In genomic region chr13:42150072-42150450, GRCm38 (mm10) we compare ENCODE assay signal across 10 mouse cellular contexts.
DNase-seq lines count a peak whose midpoint lies in the region; ATAC-seq and TF ChIP-seq lines count a peak whose summit lies in the region.
"Had no signal": no experiment of that assay in that cellular context is flagged by ENCODE, and none has a peak within 500 bp of the region (broad histone marks: within the 10 kb centered on the region; RNA-seq: fewer than 3 reads in every experiment).

No protein-coding gene starts in this region.

- H3K4me1 ChIP-seq in forebrain, embryonic 10.5 days, result peaks cover 20% of the 10 kb centered on the region
- peaks cover 10% of the 10 kb centered on the region; the same call in 1 of the 2 replicates for H3K4me1 ChIP-seq in forebrain, embryonic 11.5 days (replicated peaks; ENCODE audit: control insufficient read depth, insufficient read depth, low read length)
- H3K4me1 ChIP-seq in limb, embryonic 13.5 days, result peaks cover 26% of the 10 kb centered on the region
- no peaks in the 10 kb centered on the region for H3K4me1 ChIP-seq in stomach, postnatal 0 days (replicated peaks; ENCODE audit: control insufficient read depth, insufficient read depth)

- 24% methylated on average over 5 of the region's 5 CpGs for WGBS in forebrain, embryonic 10.5 days
- WGBS in forebrain, embryonic 11.5 days, result 24% methylated on average over 5 of the region's 5 CpGs
- WGBS in limb, embryonic 13.5 days, result 41% methylated on average over 5 of the region's 5 CpGs
- 41% methylated on average over 5 of the region's 5 CpGs for WGBS in stomach, postnatal 0 days

- no peak for DNase-seq in forebrain, embryonic 10.5 days (ENCODE audit: extremely low spot score, low spot score)
- no peak for DNase-seq in forebrain, embryonic 11.5 days (ENCODE audit: low spot score)
- peak; percentile 18 for DNase-seq in lung, postnatal 36 days
- no peak for DNase-seq in lung, postnatal 14 days
- DNase-seq in stomach, postnatal 0 days (ENCODE audit: low spot score), result no peak
- no peak for DNase-seq in left cerebral cortex, postnatal 4 days
- no peak for DNase-seq in frontal cortex, postnatal 36 days (ENCODE audit: low spot score in 2 of 2)
- DNase-seq: adrenal gland, adult 2 months; liver had no signal

- no peak overlapping the region for H3K4me2 ChIP-seq in forebrain, embryonic 11.5 days (ENCODE audit: low read depth, low read length, severe bottlenecking)
- H3K4me2 ChIP-seq in limb, embryonic 13.5 days (replicated peaks), result no peak overlapping the region
- H3K4me2 ChIP-seq in stomach, postnatal 0 days (replicated peaks; ENCODE audit: low read depth), result no peak overlapping the region

- ATAC-seq in forebrain, embryonic 11.5 days (replicated peaks; ENCODE audit: low FRiP score), result no peak
- ATAC-seq in limb, embryonic 13.5 days (ENCODE audit: low FRiP score, low read depth), result no peak
- ATAC-seq in stomach, postnatal 0 days (ENCODE audit: low FRiP score, low TSS enrichment), result no peak

- no peak overlapping the region for H3K4me3 ChIP-seq in forebrain, embryonic 10.5 days
- no peak overlapping the region for H3K4me3 ChIP-seq in forebrain, embryonic 11.5 days (ENCODE audit: low read depth, low read length)
- no peak overlapping the region for H3K4me3 ChIP-seq in limb, embryonic 13.5 days
- H3K4me3 ChIP-seq in stomach, postnatal 0 days (ENCODE audit: low read depth, low read length), result no peak overlapping the region

- no peak overlapping the region; the same call in none of the 2 replicates for H3K9ac ChIP-seq in forebrain, embryonic 11.5 days (ENCODE audit: low read length)
- no peak overlapping the region for H3K9ac ChIP-seq in limb, embryonic 13.5 days
- H3K9ac ChIP-seq in stomach, postnatal 0 days (ENCODE audit: low read length), result no peak overlapping the region

- no peak for TF ChIP-seq EP300 in stomach, postnatal 0 days (optimal IDR thresholded peaks at IDR 0.05)

- H3K27me3 ChIP-seq in forebrain, embryonic 10.5 days (ENCODE audit: poor library complexity, severe bottlenecking), result no peaks in the 10 kb centered on the region
- H3K27me3 ChIP-seq in forebrain, embryonic 11.5 days (ENCODE audit: control insufficient read depth, insufficient read depth, low read length), result no peaks in the 10 kb centered on the region
- no peaks in the 10 kb centered on the region for H3K27me3 ChIP-seq in limb, embryonic 13.5 days
- H3K27me3 ChIP-seq in stomach, postnatal 0 days (ENCODE audit: control insufficient read depth, insufficient read depth, low read length), result no peaks in the 10 kb centered on the region

- peak overlapping the region; percentile 72 for H3K27ac ChIP-seq in forebrain, embryonic 10.5 days
- no peak overlapping the region for H3K27ac ChIP-seq in forebrain, embryonic 11.5 days (ENCODE audit: low read depth, low read length)
- H3K27ac ChIP-seq in limb, embryonic 13.5 days, result peak overlapping the region; percentile 28; the same call in 1 of the 2 replicates
- H3K27ac ChIP-seq in stomach, postnatal 0 days (replicated peaks), result 0 out of 2 replicates have a peak overlapping the region, but pooled peaks have one; percentile 3

- peaks cover 8% of the 10 kb centered on the region for H3K36me3 ChIP-seq in forebrain, embryonic 10.5 days (replicated peaks)
- H3K36me3 ChIP-seq in forebrain, embryonic 11.5 days (ENCODE audit: control insufficient read depth, insufficient read depth, low read length), result 0 out of 2 replicates have a peak, but pooled peaks cover under 1% of the 10 kb centered on the region
- peaks cover 9% of the 10 kb centered on the region for H3K36me3 ChIP-seq in limb, embryonic 13.5 days
- peaks cover 5% of the 10 kb centered on the region; the same call in 1 of the 2 replicates for H3K36me3 ChIP-seq in stomach, postnatal 0 days (ENCODE audit: control insufficient read depth, insufficient read depth, low read length)

- intact Hi-C loops in left cerebral cortex, postnatal 4 days (cut with DNase I), result no loop called here

- H3K9me3 ChIP-seq in forebrain, embryonic 10.5 days, result no peaks in the 10 kb centered on the region
- no peaks in the 10 kb centered on the region for H3K9me3 ChIP-seq in forebrain, embryonic 11.5 days (ENCODE audit: control insufficient read depth, low read length)
- H3K9me3 ChIP-seq in limb, embryonic 13.5 days, result no peaks in the 10 kb centered on the region
- no peaks in the 10 kb centered on the region for H3K9me3 ChIP-seq in stomach, postnatal 0 days (ENCODE audit: control insufficient read depth, low read length)

- no peak for TF ChIP-seq CTCF in stomach, postnatal 0 days (IDR thresholded peaks at IDR 0.05; ENCODE audit: low read depth)
